Mouse (Mus musculus): ENCODE measurements around the gene Palm2. TPM values are rescaled to one million over a fixed set of nuclear protein-coding genes. Genes with fewer than 3 reads are reported as not detected.

Palm2 gene
- polyA plus RNA-seq, 1 experiment: not detected

DNA sequence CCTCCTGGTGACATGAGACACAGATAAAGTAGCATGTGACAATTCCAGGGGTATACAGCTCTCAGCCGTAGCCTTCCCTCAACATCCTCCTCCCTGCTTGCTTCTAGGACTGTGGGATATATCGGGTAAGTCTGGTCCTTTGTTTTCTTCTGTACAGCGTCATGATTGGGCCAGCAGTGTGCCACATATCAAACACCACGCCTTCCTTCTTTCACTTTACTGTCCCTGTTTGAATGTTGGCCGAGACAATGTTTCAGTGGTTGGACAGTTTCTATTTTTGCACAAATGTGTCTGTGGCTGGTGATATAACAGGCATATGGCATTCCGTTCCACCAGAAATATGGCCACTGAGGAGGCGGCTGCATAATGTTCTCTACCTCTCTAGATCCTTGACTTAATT lies 188.8 kb downstream of the Palm2 start:
- Histone ChIP-seq H3K4me3 (replicated peaks; ENCODE audit: control insufficient read depth, low read depth, low read length) (no peak overlapping the region), H3K4me1 (ENCODE audit: control insufficient read depth, insufficient read depth, low read length) (no peaks in the 10 kb centered on the region), H3K27ac (ENCODE audit: control insufficient read depth, insufficient read depth, low read depth, low read length, poor library complexity) (no peak overlapping the region)
- 52% methylated on average over 7 of the region's 7 CpGs for WGBS
- no peak for TF ChIP-seq CTCF (IDR thresholded peaks at IDR 0.05; ENCODE audit: control insufficient read depth, insufficient read depth, low read length)
- no peak for TF ChIP-seq POLR2A (IDR thresholded peaks at IDR 0.05; ENCODE audit: borderline replicate concordance, control insufficient read depth, low read depth, low read length)

DNA sequence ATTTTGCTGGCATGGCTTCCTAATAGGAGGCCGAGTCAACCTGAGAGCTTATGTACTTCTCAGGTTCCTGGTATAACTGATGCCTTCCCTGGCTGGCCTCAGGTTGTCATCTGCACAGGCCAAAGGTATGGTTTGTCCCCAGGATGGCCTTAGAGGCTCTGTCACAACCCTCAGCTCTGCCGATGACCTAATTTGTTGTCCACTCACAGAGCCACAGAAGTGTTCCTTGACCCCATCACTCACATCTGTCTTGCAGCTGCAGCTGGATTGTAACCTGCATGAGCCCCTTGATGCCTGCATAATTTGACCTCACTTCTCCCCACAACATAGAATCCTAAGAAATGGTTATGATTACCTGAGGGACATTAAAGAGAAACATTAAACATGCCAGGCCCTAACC lies 190.8 kb downstream of the Palm2 start:
- 78% methylated on average over 2 of the region's 2 CpGs for WGBS
- H3K4me1 ChIP-seq (ENCODE audit: control insufficient read depth, insufficient read depth, low read length): no peaks in the 10 kb centered on the region
- H3K4me3 ChIP-seq (replicated peaks; ENCODE audit: control insufficient read depth, low read depth, low read length): no peak overlapping the region
- TF ChIP-seq POLR2A (IDR thresholded peaks at IDR 0.05; ENCODE audit: borderline replicate concordance, control insufficient read depth, low read depth, low read length) (no peak), CTCF (IDR thresholded peaks at IDR 0.05; ENCODE audit: control insufficient read depth, insufficient read depth, low read length) (no peak)
- H3K27ac ChIP-seq (ENCODE audit: control insufficient read depth, insufficient read depth, low read depth, low read length, poor library complexity): no peak overlapping the region

DNA sequence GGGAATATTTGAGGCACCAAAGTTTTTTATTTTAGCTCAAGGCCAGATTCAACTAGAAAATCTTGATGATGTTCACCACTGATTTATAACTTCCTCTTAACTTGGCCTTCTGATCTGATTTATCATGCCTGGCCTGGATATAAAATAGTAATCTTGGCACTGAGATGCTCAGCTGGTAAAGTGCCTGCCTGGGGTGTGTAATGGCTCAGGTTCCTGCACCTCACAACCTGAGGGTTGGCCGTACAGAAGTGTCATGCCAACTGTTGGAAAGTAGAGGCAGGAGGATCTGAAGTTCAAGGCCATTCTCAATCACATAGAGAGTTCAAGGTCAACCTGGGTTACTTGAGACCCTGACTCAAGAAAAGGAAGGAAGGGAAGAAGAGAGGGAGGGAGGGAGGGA lies 191.3 kb downstream of the Palm2 start:
- H3K27ac ChIP-seq (ENCODE audit: control insufficient read depth, insufficient read depth, low read depth, low read length, poor library complexity): no peak overlapping the region
- WGBS: 68% methylated on average over 1 of the region's 1 CpGs
- no peaks in the 10 kb centered on the region for H3K4me1 ChIP-seq (ENCODE audit: control insufficient read depth, insufficient read depth, low read length)
- H3K4me3 ChIP-seq (replicated peaks; ENCODE audit: control insufficient read depth, low read depth, low read length): no peak overlapping the region
- TF ChIP-seq CTCF (IDR thresholded peaks at IDR 0.05; ENCODE audit: control insufficient read depth, insufficient read depth, low read length) (no peak), POLR2A (IDR thresholded peaks at IDR 0.05; ENCODE audit: borderline replicate concordance, control insufficient read depth, low read depth, low read length) (no peak)

DNA sequence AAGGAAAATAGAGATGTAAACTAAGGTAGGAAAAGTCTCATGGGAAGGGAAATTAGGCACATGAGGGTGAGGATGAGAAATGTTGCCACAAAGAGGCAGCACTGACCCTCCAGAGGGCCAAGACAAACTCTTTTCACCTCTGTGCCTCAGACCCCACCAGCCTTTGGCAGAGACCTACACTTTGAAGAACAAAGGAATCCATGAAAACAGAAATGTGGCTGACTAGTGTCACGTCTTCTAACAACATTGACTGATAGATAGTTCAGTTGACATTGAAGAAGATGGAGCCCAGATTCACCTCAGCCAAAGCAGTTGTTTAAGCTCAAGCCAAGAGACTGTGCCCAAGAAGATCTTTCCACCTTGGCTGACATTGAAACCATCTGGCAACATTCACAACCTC lies 191.7 kb downstream of the Palm2 start:
- Histone ChIP-seq H3K4me3 (replicated peaks; ENCODE audit: control insufficient read depth, low read depth, low read length) (no peak overlapping the region), H3K4me1 (ENCODE audit: control insufficient read depth, insufficient read depth, low read length) (no peaks in the 10 kb centered on the region), H3K27ac (ENCODE audit: control insufficient read depth, insufficient read depth, low read depth, low read length, poor library complexity) (no peak overlapping the region)
- TF ChIP-seq POLR2A (IDR thresholded peaks at IDR 0.05; ENCODE audit: borderline replicate concordance, control insufficient read depth, low read depth, low read length): no peak
- no peak for TF ChIP-seq CTCF (IDR thresholded peaks at IDR 0.05; ENCODE audit: control insufficient read depth, insufficient read depth, low read length)
- 62% methylated on average over 1 of the region's 1 CpGs for WGBS

DNA sequence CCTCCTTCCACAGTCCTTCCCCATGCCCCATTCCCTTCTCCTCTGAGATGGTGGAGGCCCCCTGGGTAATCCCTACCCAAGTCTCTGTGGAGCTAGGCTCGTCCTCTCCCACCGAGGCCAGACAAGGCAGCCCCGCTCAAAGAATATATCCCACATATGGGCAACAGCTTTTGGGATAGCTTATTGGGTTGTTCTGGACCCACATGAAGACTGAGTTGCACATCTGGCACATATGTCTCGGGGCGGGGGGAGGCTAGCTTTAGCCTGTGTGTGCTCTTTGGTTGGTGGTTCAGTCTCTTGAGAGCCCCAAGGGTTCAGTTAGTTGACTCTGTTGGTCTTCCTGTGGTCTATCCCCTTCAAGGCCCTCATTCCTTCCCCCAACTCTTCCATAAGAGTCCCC lies 192.9 kb downstream of the Palm2 start:
- H3K4me3 ChIP-seq (replicated peaks; ENCODE audit: control insufficient read depth, low read depth, low read length): no peak overlapping the region
- H3K27ac ChIP-seq (ENCODE audit: control insufficient read depth, insufficient read depth, low read depth, low read length, poor library complexity): no peak overlapping the region
- WGBS: 68% methylated on average over 5 of the region's 5 CpGs
- no peaks in the 10 kb centered on the region for H3K4me1 ChIP-seq (ENCODE audit: control insufficient read depth, insufficient read depth, low read length)
- TF ChIP-seq CTCF (IDR thresholded peaks at IDR 0.05; ENCODE audit: control insufficient read depth, insufficient read depth, low read length): no peak
- TF ChIP-seq POLR2A (IDR thresholded peaks at IDR 0.05; ENCODE audit: borderline replicate concordance, control insufficient read depth, low read depth, low read length): no peak

DNA sequence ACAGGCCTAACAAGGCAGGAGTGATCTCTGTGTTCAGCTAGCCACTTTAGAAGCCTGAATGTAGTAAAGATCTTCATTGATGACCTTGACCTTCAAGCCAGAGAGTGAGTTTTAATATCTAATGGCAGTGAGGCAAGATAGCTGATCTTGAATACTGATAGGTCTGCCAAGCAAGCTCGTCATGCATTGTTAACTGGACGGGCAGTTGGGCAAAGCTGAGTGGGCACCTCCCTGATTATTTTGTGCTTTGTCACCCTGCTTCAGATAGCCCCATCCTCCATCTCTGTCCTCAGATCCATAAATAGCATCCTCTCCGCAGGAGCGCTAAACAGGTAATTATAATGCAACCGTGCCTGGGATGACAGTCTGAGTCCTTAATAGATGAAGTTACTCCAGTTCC lies 198.3 kb downstream of the Palm2 start:
- Histone ChIP-seq H3K4me1 (ENCODE audit: control insufficient read depth, insufficient read depth, low read length) (no peaks in the 10 kb centered on the region), H3K4me3 (replicated peaks; ENCODE audit: control insufficient read depth, low read depth, low read length) (no peak overlapping the region), H3K27ac (ENCODE audit: control insufficient read depth, insufficient read depth, low read depth, low read length, poor library complexity) (no peak overlapping the region)
- TF ChIP-seq POLR2A (IDR thresholded peaks at IDR 0.05; ENCODE audit: borderline replicate concordance, control insufficient read depth, low read depth, low read length): no peak
- no peak for TF ChIP-seq CTCF (IDR thresholded peaks at IDR 0.05; ENCODE audit: control insufficient read depth, insufficient read depth, low read length)
- 82% methylated on average over 5 of the region's 5 CpGs for WGBS

DNA sequence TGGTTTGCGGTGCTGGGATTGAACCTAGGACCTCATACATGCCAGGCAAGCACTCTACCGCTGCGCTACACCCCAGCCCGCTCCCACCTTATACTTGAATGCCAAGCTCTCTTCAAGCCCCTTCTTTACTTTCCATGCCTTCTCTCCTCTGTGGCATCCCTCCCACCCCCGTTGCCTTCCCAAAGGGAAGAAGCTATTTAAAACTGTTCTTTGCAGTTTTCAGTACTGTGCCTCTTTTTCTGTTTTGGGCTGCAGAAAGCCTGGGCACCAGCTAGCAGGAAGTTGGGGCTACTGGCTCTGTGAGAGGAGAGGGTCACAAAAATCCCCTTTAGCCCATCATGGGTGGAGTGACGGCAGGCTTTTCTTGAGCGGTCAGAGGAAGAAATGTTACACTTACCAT lies 199.0 kb downstream of the Palm2 start:
- Histone ChIP-seq H3K4me3 (replicated peaks; ENCODE audit: control insufficient read depth, low read depth, low read length) (no peak overlapping the region), H3K4me1 (ENCODE audit: control insufficient read depth, insufficient read depth, low read length) (no peaks in the 10 kb centered on the region), H3K27ac (ENCODE audit: control insufficient read depth, insufficient read depth, low read depth, low read length, poor library complexity) (no peak overlapping the region)
- TF ChIP-seq CTCF (IDR thresholded peaks at IDR 0.05; ENCODE audit: control insufficient read depth, insufficient read depth, low read length) (no peak), POLR2A (IDR thresholded peaks at IDR 0.05; ENCODE audit: borderline replicate concordance, control insufficient read depth, low read depth, low read length) (no peak)
- 85% methylated on average over 7 of the region's 7 CpGs for WGBS

DNA sequence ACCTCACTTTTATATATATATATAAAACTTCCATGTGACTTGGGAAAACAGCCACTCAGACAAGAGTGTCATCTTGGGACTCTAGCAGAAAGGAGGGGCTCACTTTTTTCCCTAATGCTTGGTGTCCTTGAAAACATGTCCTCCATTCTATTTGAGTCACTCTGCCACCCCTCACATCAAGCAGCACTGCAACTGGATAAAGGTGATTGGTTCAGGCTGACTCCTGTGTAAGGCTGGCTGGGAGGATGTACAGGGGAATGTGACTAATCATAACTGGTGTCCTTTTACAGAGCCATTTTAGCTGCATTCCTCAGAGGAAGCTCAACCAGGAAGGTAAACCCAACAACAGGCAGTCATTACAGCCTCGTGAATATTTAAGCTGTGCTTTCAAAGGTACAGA lies 200.9 kb downstream of the Palm2 start:
- 60% methylated on average over 1 of the region's 1 CpGs for WGBS
- TF ChIP-seq CTCF (IDR thresholded peaks at IDR 0.05; ENCODE audit: control insufficient read depth, insufficient read depth, low read length) (no peak), POLR2A (IDR thresholded peaks at IDR 0.05; ENCODE audit: borderline replicate concordance, control insufficient read depth, low read depth, low read length) (no peak)

DNA sequence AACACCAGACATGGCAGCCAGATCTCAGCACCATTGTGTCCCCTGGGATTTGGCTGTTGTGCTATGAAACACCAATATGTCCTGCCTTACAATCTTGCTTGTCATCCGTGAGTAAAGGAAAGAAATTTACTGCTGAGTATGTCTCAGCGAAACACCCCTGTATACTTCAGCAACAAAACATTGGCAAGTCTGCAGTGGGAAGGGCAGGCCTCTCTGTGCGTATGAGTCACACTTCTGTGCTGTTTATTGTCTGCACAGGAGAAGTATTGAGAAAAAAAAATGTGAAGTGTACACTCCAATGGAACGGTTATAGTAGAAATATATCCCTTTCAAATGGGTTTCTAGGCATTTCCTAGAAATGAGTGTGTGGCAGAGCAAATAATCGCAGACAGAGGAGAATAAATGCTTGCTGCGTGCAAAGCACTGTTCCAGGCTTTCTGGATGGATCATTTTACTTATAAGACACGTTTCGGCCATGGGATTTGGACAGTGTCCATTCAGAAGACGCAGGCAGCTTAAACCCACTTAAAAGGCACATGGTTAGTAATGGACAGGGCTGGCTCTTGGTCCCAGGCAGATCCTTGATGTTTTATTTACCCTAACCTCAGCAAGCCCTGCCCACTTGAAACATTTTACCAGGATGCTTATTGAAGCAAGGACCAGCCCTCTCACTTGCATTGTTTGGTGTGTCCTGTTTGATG lies 202.9 kb downstream of the Palm2 start:
- H3K4me3 ChIP-seq (replicated peaks; ENCODE audit: control insufficient read depth, low read depth, low read length): no peak overlapping the region
- WGBS: 84% methylated on average over 9 of the region's 9 CpGs
- H3K4me1 ChIP-seq (ENCODE audit: control insufficient read depth, insufficient read depth, low read length): no peaks in the 10 kb centered on the region
- no peak overlapping the region for H3K27ac ChIP-seq (ENCODE audit: control insufficient read depth, insufficient read depth, low read depth, low read length, poor library complexity)
- no peak for TF ChIP-seq CTCF (IDR thresholded peaks at IDR 0.05; ENCODE audit: control insufficient read depth, insufficient read depth, low read length)
- TF ChIP-seq POLR2A (IDR thresholded peaks at IDR 0.05; ENCODE audit: borderline replicate concordance, control insufficient read depth, low read depth, low read length): no peak

More for the DNA sequence above, 200.9 kb downstream of the Palm2 start:
- Histone ChIP-seq H3K4me3 (replicated peaks; ENCODE audit: control insufficient read depth, low read depth, low read length) (no peak overlapping the region), H3K4me1 (ENCODE audit: control insufficient read depth, insufficient read depth, low read length) (no peaks in the 10 kb centered on the region), H3K27ac (ENCODE audit: control insufficient read depth, insufficient read depth, low read depth, low read length, poor library complexity) (no peak overlapping the region)
